Mouse (Mus musculus) olfactory bulb, adult 2 months (tissue): ENCODE results near the gene Gstm3.

Experiments
- CTCF ChIP-seq: fragments of 200-500 bp; IDR thresholded peaks from 2 replicates; pipeline ENCODE4 v1.5.1; 2012; ENCODE audit warnings: low read depth, mild to moderate bottlenecking, low read length, moderate library complexity; ENCODE audit not compliant: insufficient read depth
- POLR2A ChIP-seq: fragments of 200-500 bp; IDR thresholded peaks from 2 replicates; pipeline ENCODE4 v1.6.1; 2012; ENCODE audit warnings: mild to moderate bottlenecking, low read depth, low read length, moderate library complexity; ENCODE audit not compliant: insufficient read depth

DNA sequence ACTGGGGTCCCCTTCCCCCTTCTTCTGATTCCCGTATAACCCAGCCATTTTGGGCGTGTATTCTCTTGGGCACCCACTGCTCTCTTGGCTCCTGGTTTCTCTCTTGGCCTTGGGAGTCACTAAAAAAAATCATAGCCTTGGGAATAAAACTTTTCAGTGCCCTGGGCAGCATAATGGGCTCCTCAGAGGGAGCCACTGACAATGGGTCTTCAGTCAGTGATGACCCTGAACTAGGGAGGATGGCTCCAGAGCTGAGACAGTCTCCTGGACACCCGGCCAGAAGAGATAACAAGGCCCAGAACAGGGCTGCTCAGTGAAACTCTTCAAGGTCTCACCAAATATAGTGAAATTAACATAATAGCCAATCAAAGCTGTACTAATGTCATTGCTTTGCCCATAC is 29.5 kb upstream of the Gstm3 start:
- TF ChIP-seq POLR2A (no peak), CTCF (no peak)
